Mouse (Mus musculus) intestine, postnatal 0 days (tissue): Measurements from ENCODE around the gene Zfyve1. TPM values are rescaled to one million over a fixed set of nuclear protein-coding genes. Genes with fewer than 3 reads are reported as not detected.

Experiments
- ATAC-seq: fragments of 200-750 bp; cut with Nextera tagmentation; 2 replicates; pipeline ENCODE4 v1.8.0; 2017; ENCODE audit warnings: mild to moderate bottlenecking, moderate TSS enrichment, moderate library complexity
- H3K27ac ChIP-seq: fragments of 300-500 bp; sonication (generic); 2 replicates; pipeline ENCODE4 v1.5.1; 2014; ENCODE audit warnings: mild to moderate bottlenecking, low read depth, low read length, moderate library complexity
- H3K27me3 ChIP-seq: fragments of 300-500 bp; sonication (generic); replicated peaks from 2 replicates; pipeline ENCODE4 v1.6.1; 2014; ENCODE audit warnings: low read length, mixed read lengths; ENCODE audit not compliant: control insufficient read depth, insufficient read depth
- H3K36me3 ChIP-seq: fragments of 300-500 bp; sonication (generic); 2 replicates; pipeline ENCODE4 v1.6.1; 2014; ENCODE audit warnings: mild to moderate bottlenecking, moderate library complexity; ENCODE audit not compliant: control insufficient read depth, insufficient read depth
- H3K4me1 ChIP-seq: fragments of 300-500 bp; sonication (generic); replicated peaks from 2 replicates; pipeline ENCODE4 v1.6.1; 2014; ENCODE audit warnings: antibody characterized with exemption, low read length, mixed read lengths; ENCODE audit not compliant: control insufficient read depth, insufficient read depth
- H3K4me2 ChIP-seq: fragments of 300-500 bp; sonication (generic); replicated peaks from 2 replicates; pipeline ENCODE4 v1.6.1; 2014; ENCODE audit warnings: low read depth, mild to moderate bottlenecking, moderate library complexity
- H3K4me3 ChIP-seq: fragments of 300-500 bp; sonication (generic); 2 replicates; pipeline ENCODE4 v1.5.1; 2014; ENCODE audit warnings: low read depth, low read length
- H3K9ac ChIP-seq: fragments of 300-500 bp; sonication (generic); 2 replicates; pipeline ENCODE4 v1.6.1; 2014; ENCODE audit warnings: mild to moderate bottlenecking, low read depth, low read length
- H3K9me3 ChIP-seq: fragments of 300-500 bp; sonication (generic); 2 replicates; pipeline ENCODE4 v1.6.1; 2016; ENCODE audit warnings: mixed run types; ENCODE audit not compliant: control insufficient read depth
- CTCF ChIP-seq: sonication (generic); IDR thresholded peaks from 2 replicates; pipeline ENCODE4 v1.5.1; 2016; ENCODE audit warnings: low read depth, mild to moderate bottlenecking, control low read depth, antibody characterized with exemption, moderate library complexity
- WGBS: fragments of 180-500 bp; shearing (Covaris S2); extraction: QIAGEN DNeasy Blood & Tissue Kit; methylation state at CpG from one replicate; pipeline ENCODE4 v1.1.7; 2014; 5-methylcytosine and 5-hydroxymethylcytosine counted together
- polyA plus RNA-seq: library from polyadenylated mRNA; unstranded; fragments of >200 nt; fragmentation: Nextera tagmentation; extraction: Ambion mirVana; gene quantifications from 2 replicates; pipeline ENCODE4 v1.2.1, GENCODE M21; 2015

Zfyve1 gene
- polyA plus RNA-seq, 1 experiment from 2014 or later, result 8.1 TPM

GRCm38 (mm10) chr12:83597881-83598280 lies 859 bp upstream of the Zfyve1 start:
- no peak for ATAC-seq
- Histone ChIP-seq H3K4me3 (no peak overlapping the region), H3K9ac (no peak overlapping the region), H3K27ac (no peak overlapping the region), H3K4me2 (no peak overlapping the region), H3K36me3 (peaks cover 15% of the 10 kb centered on the region; the same call in 1 of the 2 replicates), H3K27me3 (no peaks in the 10 kb centered on the region), H3K4me1 (no peaks in the 10 kb centered on the region; the same call in 1 of the 2 replicates), H3K9me3 (no peaks in the 10 kb centered on the region)
- TF ChIP-seq CTCF, result no peak
- WGBS, result 78% methylated on average over 2 of the region's 2 CpGs

GRCm38 (mm10) chr12:83596191-83596954 lies 649 bp downstream of the Zfyve1 start:
- Histone ChIP-seq H3K4me3 (peak overlapping the region; percentile 75), H3K9me3 (no peaks in the 10 kb centered on the region), H3K36me3 (peaks cover 27% of the 10 kb centered on the region), H3K4me1 (no peaks in the 10 kb centered on the region; the same call in 1 of the 2 replicates), H3K4me2 (peak overlapping the region; percentile 77), H3K27ac (peak overlapping the region; percentile 67), H3K27me3 (no peaks in the 10 kb centered on the region), H3K9ac (peak overlapping the region; percentile 86)
- TF ChIP-seq CTCF, result no peak
- 4% methylated on average over 20 of the region's 20 CpGs for WGBS
- ATAC-seq, result no peak; the same call in 1 of the 2 replicates

GRCm38 (mm10) chr12:83594454-83595040 lies 2.5 kb downstream of the Zfyve1 start:
- ATAC-seq, result no peak
- H3K4me3 ChIP-seq, result no peak overlapping the region

GRCm38 (mm10) chr12:83591754-83592501 lies 5.1 kb downstream of the Zfyve1 start:
- Histone ChIP-seq H3K9me3 (no peaks in the 10 kb centered on the region), H3K4me1 (no peaks in the 10 kb centered on the region; the same call in 1 of the 2 replicates), H3K36me3 (peaks cover 44% of the 10 kb centered on the region), H3K4me2 (no peak overlapping the region), H3K4me3 (no peak overlapping the region), H3K9ac (no peak overlapping the region), H3K27ac (no peak overlapping the region), H3K27me3 (no peaks in the 10 kb centered on the region)
- TF ChIP-seq CTCF, result no peak
- ATAC-seq, result no peak
- WGBS, result 84% methylated on average over 8 of the region's 8 CpGs

More at GRCm38 (mm10) chr12:83594454-83595040, 2.5 kb downstream of the Zfyve1 start:
- Histone ChIP-seq H3K4me2 (no peak overlapping the region), H3K27ac (no peak overlapping the region), H3K9me3 (no peaks in the 10 kb centered on the region), H3K36me3 (peaks cover 31% of the 10 kb centered on the region), H3K4me1 (no peaks in the 10 kb centered on the region; the same call in 1 of the 2 replicates), H3K27me3 (no peaks in the 10 kb centered on the region), H3K9ac (no peak overlapping the region)
- WGBS, result 86% methylated on average over 9 of the region's 9 CpGs
- no peak for TF ChIP-seq CTCF

GRCm38 (mm10) chr12:83586628-83587027 lies 10.4 kb downstream of the Zfyve1 start:
- H3K27me3 ChIP-seq, result no peaks in the 10 kb centered on the region
- H3K4me1 ChIP-seq, result no peaks in the 10 kb centered on the region
- H3K4me3 ChIP-seq, result no peak overlapping the region
- no peaks in the 10 kb centered on the region for H3K9me3 ChIP-seq
- H3K4me2 ChIP-seq, result no peak overlapping the region
- no peak for ATAC-seq
- 80% methylated on average over 5 of the region's 5 CpGs for WGBS
- peaks cover 31% of the 10 kb centered on the region for H3K36me3 ChIP-seq
- TF ChIP-seq CTCF, result no peak
- no peak overlapping the region for H3K27ac ChIP-seq
- H3K9ac ChIP-seq, result no peak overlapping the region

DNA sequence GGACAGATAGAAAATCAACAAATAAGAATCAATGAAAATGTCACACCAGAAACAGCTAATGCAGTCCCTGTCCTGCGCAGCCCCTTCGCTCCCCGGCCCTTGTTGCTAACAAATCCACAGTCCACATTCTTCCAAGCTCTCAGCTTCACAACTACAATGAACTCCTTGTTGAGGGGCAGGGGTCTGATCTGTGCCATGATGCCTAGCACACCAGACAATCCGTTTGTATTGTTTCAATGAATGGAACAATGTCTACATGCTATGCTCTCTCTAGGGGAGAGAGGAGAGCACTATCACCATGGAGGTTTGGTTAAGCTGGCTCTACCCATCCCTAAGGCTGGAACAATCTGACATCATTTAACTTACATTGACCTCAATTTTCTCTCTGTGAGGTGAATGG lies 14.3 kb downstream of the Zfyve1 start:
- Histone ChIP-seq H3K4me1 (0 out of 2 replicates have a peak, but pooled peaks cover 9% of the 10 kb centered on the region), H3K27ac (no peak overlapping the region), H3K9me3 (no peaks in the 10 kb centered on the region), H3K9ac (no peak overlapping the region), H3K4me2 (no peak overlapping the region), H3K4me3 (no peak overlapping the region), H3K27me3 (no peaks in the 10 kb centered on the region), H3K36me3 (peaks cover 13% of the 10 kb centered on the region)
- no peak for TF ChIP-seq CTCF
- WGBS, result 89% methylated on average over 4 of the region's 4 CpGs
- ATAC-seq, result no peak
